Mouse (Mus musculus) B cell, adult 2 months (primary cell): ENCODE measurements around the gene Entpd8.

ENCODE experiments used
- DNase-seq, 2 experiments: peaks; one replicate each; pipeline ENCODE4 v3.0.0; 2022

Gene Entpd8

DNA sequence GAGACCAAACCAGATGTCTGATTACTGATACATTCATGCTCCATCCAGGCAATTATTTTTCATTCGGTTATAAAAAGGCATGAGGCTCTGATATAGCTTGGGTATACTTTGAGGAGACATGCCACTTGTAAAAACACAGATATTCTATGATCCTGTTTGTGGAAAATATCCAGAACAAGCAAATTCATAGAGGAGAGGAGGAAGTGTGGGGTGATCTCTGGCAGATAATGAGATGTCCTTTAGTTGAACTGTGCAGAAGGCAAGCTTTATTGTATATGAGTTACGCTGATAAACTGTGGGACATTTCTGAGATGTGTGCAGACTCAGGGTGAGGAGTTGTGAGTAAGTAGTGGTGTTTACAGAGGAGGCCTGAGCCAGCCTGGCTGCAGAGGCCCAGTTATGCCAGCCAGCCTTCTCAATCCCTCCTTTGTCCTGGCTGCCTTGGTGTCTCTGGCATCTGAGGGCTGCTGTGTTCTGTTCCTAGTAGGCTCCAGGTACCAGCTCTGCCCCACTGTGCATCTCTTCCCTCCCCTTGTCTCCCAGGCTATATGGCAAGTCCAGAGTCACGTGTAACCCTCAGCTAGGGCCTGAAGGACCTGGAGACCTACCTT, 18.0 kb downstream of the Entpd8 start:
- DNase-seq, result no peak

DNA sequence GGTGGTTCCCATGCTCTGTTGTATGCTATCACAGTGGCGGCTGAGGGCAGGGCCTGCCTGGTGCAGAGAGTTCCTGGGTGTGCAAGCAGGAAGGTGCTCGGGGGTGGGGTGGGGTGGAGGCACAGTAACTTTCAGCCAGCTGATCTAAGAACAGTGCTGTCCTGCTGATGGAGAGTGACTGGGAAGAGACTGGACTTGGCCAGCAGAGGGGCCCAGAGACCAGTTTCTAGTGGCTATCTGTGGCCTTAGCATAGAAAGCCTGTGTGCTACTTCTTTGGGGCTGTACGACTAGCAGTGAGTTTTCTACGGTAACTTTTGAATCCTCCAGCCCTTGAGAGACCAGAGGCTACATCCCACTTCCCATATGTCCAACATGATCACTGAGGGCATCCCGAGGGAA, 18.9 kb downstream of the Entpd8 start:
- no peak for DNase-seq

DNA sequence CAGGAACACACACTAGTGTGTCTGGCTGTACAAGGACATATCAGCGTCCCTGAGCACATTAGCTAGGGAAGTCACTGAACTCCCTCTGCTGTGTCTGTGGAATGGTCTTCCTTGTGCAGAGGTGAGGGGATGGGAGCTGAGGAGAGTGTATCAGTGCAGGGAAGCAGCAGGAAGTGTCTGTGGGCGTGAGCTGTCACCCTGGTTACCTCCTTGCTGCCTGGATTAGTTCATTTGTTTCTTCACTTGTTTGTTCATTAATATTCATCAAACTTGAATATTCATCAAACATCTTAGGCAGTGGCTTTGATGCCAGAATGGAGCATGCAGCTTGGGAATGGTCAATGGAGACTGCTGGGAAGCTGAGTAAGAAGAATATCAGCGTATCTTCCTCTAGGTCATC, 19.6 kb downstream of the Entpd8 start:
- no peak for DNase-seq

DNA sequence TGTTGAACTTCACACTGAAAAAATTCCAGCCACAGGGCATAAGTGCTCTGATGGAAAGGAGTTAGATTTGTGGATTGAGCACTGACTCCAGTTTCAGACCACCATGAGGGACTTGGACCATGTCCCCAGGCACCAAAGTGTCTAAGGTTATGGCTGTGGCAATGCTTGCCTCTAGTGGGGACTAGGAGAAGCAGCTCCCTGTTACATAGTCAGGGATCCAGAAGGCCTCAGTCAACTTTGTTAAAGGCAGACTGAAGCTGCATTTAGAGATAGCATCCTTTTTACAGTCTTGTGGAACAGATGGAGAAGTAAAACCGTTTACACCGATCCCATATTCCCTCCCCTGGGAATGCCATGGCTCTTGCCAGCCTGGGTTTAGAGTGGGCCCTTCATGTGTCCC, 24.0 kb downstream of the Entpd8 start:
- no peak for DNase-seq

DNA sequence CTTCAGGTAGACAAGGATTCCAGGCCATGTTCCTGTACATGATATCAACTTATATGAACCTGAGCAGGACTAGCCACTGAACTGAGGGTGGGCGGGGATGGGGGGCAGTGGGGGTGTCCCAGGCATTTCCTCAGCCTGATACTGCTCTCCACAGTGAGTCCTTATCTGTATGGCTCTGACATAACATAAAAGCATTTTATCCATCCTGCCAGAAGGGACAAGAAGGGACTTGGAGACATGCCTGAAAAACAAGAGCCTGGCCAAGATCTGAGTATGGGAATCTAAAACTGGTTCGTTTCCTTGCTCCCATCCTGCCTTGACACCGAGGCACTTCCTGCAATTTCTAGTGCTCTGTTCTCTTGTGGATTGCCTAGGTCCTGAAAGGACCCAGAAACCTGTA, 25.9 kb downstream of the Entpd8 start:
- DNase-seq, result no peak

DNA sequence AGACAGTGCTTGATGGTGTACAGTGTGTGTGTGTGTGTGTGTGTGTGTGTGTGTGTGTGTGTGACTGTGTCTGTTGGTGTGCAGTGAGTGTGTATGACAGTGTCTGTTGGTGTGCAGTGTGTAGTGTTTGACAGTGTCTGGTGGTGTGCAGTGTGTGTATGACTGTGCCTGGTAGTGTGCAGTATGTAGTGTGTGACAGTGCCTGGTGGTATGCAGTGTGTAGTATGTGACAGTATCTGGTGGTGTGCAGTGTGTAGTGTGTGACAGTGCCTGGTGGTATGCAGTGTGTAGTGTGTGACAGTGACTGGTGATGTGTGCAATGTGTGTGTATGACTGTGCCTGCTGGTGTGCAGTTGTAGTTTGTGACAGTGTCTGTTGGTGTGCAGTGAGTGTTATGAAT, 29.4 kb downstream of the Entpd8 start:
- DNase-seq, result no peak

DNA sequence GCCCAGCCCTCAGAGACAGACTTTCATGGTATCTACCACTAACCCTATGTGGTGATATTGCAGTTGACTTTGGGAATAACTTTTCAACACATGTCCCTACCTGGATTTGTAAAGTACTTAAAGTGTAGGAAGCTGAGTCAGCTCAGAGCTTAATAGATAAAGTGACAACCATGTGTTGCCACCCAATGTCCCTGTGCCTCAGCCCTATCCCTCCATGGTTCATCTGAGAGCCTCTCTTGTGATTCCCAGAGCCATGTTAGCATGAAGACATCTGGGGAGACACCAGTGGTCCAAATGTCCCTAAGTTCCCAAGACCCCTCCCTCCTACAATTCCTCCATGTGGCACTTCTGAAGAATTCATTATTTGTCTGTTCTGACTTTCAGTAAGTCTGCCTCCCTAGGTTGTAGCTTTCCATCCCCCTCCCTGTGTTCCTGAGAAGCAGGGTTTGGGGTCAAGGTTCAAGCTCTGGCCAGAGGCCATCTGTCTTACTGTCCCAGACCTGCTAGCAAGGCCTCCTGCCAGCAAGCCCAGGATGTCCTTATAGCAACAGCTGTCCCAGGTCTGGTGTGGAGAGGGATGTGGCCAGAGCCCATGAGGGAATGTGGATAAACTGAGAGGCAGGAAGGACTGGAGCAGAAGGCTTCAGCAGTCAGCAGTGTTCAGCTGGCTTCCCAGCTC, 30.5 kb downstream of the Entpd8 start:
- no peak for DNase-seq

DNA sequence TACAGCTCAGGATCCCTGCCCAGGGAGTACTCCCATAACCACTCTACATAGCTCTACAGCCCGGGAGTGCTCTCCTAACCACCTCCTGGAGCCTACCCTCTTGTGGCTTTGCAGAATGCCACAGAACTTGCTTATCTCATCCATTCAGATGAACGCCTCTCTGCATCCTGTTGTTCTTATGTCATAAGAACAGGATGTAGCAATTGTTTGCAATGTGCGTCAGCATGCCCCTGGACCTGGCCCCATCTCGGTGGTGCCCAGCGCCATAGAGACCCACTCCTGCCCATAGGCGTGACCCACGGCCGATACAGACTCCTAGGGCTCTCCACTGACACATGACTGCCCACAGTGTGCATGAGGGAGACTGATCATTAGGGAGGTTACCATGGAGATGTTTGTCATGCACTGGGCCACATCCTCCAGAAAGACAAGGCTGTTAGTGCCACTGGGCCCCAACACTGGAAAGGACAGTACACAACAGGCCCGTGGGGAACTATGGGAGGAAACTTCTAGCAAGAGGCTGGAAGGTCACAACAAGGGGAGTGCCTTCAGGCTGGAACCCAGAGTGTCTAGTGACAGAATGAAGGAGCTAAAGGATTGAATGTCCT, 31.2 kb downstream of the Entpd8 start:
- DNase-seq, result no peak

DNA sequence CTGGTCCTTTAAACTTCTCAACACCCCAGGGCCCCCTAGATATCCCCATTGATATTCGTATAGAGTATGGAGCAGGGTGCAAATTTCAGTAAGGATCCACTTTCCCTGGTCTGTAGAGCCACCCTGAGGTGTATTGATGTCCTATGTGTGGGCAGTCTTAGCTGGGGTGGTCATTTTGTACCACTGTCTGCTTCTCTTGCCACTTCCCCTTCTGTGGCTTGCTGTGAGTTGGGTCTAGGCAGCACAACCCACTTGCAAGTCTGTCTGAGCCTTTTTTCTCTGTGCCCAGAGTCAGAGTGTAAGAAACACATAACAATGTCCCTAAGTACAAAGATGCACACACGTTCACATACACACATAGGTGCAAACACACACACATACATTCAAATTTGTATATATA, 34.2 kb downstream of the Entpd8 start:
- DNase-seq, result no peak

DNA sequence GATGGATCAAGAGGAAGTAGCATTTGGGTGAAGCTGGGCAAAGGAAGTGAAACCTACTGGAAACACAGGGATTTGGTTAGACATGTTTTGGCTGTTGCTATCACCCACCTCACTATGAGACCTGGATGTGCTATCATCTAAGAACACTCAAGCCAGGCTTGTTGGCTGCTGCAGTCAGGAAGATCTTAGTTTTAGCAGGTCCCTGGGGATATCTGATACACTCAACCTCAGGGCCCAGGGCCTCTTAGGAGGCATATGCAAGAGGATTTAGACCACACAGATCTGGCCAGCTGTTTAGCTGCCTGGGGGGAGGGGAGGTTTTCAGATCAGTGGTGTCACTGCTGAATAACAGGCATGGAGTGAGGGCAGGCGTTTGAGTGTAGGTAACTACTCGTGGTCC, 35.3 kb downstream of the Entpd8 start:
- no peak for DNase-seq

DNA sequence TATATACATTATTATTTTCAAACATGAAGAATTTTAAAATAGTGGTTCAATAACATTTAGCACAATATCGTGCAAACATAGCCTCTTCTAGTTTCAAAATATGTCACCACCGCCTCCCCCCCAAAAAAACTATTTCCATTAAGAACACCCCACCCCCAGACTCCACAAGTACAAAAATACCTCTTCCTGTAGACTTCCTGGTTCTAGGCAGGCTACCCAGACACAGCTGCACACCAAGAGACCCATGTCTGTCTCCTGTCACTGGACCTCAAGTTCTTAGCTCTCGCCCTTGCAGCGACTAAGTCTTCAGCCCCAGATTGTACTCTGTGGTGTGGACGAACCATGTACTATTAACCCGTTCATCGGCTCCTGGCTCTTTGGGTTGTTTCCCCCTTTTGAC, 40.9 kb downstream of the Entpd8 start:
- no peak for DNase-seq

DNA sequence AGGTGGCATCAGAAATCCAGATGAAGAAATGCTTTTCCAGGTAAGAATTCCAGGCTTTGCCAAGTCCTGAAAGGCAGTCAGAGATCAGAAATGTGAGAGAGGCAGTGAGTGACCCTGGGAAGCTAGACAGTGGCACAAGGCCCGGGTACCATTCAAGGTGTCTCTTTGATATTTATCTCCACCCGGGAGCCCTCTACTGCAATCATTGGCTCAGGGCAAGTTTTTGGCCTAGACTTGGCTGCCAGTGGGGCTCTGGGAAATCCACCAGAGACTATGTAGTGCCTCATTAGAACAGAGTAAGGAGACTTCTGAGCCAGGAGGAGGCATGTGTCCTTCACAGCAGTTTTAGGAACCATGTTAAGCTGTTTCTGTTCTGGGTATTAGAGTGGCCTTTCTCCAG, 42.6 kb downstream of the Entpd8 start:
- no peak for DNase-seq

DNA sequence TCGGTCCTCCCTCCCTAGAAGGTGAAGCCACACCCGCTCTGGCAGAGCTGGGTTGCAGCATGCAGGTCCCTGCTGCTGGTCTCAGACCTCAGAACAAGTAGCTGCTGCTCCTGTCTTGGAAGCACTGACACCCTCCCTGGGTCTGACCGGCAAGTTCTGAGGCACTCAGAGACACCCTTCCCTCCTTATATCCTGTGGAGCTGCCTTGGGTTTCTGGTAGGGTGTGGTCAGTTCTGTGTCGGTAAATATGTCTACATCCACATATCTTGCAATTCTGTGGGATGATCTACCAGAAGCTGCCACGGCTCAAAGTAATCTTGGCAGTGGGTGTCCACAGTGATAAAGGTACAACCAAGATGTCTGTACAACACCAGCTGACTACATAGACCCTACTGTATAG, 43.4 kb downstream of the Entpd8 start:
- no peak for DNase-seq

DNA sequence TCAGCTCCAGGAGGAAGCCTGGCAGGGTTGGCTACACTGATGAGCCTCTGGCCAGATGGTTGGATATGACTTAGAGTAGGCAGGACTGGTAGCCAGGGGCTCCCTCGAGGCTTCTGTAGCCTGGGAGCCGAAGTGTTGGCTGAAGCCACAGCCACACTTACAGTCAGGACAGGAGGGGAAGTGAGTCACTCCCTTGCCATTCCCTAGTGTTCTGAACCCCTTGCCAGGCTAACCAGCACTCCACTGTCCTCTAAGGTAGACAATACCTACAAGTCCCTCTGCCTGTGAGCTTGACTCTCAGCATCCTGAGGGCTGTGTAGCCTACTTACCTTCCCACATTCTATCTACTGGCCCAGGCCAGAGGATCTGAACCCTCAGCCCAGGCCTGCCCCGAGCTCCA, 44.3 kb downstream of the Entpd8 start:
- DNase-seq, result no peak

DNA sequence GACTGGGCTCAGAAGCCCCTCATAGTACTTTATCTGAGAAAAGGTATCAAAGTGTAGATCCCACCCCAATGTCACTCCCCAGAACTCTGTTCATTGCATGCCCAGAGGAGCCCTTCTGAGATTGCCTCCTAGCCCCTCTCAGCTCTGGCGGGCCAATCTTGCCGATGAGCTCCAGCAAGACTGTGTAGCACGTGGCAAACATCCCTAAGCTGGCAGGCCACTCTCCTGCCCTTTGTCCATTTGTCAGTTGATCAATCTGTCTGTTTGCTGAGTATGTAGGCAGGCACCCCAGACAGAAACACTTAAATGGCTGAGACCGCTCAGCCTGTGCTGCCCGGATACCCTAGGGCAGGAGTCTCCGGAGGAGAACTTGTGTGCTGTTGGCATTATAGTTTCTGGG, 45.0 kb downstream of the Entpd8 start:
- DNase-seq, result no peak

DNA sequence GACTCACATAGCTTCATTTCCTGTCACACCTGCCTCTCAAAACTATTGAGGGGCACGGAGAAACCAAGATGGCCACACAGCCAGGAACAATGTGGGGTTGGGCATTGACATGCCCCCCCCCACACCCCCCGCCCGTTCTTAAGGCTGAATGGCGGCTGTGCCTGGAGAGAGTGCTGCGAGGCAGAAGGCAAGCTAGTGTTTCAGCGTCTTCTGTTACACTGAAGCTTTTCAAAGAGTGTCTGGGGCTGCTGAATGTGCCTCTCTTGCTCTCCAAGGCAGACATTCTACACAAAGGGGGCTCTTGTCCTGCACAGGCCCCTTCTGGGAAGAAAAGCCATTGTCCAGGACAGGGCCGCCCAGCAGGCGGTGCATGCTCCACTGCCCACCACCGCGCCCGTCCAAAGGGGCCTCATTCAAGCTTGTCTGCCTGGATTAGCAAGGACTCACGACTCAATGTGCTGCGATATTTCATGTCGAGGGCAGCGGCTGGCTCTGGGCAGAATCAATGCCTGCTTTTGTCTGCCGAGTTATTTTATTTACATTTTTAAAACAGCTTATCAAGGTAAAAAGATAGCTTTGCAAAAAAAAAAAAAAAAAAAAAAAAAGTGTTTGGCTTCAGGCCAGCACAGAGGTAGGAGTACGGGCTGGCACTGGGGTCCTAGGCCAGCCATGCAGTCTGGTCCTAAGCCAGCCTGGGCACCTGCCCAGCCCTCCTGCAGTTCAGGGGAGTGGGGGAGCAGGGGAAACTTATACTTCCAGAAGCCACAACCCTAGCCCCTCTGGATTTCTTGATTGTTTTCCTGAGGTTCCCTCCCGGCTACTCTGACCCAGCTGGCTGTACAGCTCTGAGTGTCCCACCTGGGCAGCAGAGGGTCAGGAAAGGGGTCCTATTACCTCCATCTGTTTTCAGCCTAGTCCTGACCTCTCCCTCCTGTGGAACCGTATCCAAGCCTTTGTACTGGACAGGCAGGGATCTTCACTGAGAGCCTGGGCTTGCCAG, 46.2 kb downstream of the Entpd8 start:
- no peak for DNase-seq

DNA sequence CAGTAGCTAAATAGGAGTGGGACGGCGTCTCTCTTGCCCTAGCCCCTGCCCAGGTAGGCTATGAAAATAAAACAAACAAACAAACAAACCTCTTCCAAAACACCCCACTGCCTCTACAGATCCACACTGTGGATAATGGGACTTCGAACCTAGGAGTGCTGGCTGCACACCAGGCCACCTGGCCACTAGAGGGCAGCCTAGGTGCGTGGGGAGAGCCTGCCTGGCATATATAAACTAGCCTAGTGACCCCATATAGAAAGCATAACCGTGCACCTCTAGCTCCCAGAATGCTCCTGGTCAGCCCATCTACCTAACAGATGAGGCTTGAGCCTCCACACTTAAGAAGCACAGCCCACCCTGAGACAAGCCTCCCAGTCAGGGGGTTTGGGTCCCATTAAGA, 47.1 kb downstream of the Entpd8 start:
- DNase-seq, result peak; percentile 85

DNA sequence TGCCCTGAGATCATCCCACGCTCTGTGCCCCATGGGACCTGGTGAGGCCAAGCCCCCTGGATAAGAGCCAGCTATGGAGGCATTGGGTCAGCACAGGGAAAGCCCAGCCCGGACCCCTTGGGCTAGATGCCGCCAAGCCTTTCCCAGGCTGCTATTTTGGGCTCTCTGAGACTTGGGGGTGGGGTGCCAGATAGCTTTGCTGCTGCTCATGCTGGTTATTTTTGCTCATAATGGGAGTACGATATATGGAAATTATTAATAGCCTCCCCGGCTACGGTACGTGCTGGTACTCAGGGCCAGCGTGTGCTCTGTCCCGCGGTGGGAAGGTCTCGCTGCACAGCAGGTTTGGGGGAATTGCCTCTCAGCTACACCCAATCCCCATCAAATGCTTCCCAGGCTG, 48.0 kb downstream of the Entpd8 start:
- DNase-seq, result no peak

DNA sequence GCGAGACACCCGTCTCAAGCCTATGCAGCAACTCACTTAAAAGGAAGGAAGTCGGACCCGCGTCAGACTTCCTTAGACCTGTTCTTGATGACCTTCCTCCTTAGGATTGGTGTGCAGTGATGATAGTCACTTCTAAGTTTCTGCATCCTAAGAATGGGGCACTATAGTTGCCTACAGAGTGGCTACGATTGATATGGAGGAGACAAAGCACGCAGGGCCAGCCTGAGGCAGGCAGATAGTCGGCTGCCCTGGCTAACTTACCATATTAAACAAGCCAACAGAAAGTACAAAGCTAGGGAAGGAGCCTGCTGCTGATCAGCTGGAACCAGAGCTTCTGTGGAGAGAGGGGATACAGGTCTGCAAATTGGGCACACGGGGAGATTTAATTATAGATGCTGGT, 51.5 kb downstream of the Entpd8 start:
- no peak for DNase-seq
